Mouse (Mus musculus) inflammation-experienced regulatory T-cells, adult 6 months (primary cell): ENCODE results near the gene Hist1h4d. TPM values are rescaled to one million over a fixed set of nuclear protein-coding genes. Genes with fewer than 3 reads are reported as not detected.

Experiments
- ATAC-seq: one replicate; pipeline ENCODE4 v1.8.0; 2017
- polyA plus RNA-seq, 3 experiments: library from polyadenylated mRNA; unstranded; fragments of 100-300 nt; shearing (Covaris generic); gene quantifications; one replicate each; pipeline ENCODE4 v1.2.1; 2017

Gene Hist1h4d
- polyA plus RNA-seq, 3 experiments from 2014 or later: 20.7 to 55.4 (median 27.7) TPM

DNA sequence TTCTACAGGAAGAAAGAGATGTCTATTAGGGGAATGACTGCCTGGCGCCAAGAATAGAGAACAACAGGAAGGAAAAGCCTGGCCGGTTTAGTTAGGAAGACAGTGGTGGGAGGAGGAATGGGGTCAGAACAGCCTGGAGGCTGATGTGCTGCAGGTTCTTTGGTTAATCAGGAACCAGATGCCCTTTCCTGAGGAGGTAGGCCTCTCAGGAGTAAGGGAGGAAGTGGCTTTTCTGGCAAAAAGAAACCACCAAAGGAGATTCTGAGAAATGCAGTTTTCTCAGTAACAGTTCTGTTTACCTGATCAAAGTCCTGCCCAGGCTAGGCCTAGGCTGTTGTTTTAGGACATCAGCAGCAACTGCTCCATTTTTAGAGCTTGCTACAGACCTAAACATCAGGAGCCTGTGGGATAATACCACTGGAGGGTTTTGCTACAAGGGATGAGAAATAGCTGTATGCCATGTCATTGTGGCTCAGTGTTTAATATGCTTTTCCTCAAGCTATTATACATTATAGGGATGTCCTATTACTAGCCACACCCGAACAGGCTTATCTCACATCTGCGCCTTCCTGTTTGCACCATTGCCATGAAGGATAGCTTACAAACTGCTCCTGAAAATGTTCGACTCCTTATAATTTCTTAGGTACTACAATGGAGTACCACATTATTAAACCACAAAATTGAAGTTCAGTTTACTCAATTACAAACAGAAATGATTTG, 11.8 kb downstream of the Hist1h4d start:
- peak; percentile 52 for ATAC-seq

- ATAC-seq: no peak
Observed at GRCm38 (mm10) chr13:23595185-23595584, 13.8 kb downstream of the Hist1h4d start.

GRCm38 (mm10) chr13:23595622-23596372, 14.4 kb downstream of the Hist1h4d start:
- ATAC-seq: no peak

DNA sequence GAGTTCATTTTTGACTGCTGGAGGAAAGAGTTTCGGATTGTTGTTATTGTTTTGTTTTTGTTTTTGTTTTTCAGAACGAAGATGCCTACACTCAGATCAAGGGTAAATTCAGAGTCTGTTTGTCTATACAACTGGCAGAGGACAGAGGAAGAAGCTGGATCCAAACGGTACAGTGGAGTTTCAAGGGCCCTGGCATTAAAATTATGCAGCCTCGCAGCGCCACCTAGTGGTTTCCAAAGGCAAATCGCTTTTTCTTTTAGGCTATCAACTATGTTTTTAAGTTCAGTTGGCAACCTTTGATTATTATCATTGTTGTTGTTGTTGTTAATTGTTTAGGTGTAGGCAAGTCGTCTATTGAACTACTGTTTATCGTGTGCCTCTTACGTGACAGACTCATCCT, 16.6 kb downstream of the Hist1h4d start:
- ATAC-seq: peak; percentile 76

- ATAC-seq: no peak
Observed at GRCm38 (mm10) chr13:23603182-23603699, 21.8 kb downstream of the Hist1h4d start.

DNA sequence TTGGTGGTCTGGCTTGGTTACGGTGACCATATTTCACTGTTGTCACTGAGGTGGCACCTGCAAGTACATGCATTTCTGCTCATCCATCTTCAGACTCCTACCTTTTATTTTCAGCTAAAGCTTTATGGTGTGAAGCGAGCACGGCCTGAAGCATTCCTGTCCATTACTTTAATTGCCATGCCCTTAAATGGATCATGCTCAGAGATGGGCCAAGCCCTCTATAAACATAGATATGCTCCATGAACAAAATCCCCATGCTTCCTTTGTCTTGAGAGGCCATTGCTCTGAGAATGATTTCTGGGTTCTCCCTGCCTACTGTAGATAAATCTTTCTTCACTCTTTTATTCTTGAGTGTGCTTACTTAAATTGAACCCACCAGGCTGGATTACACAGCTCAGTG, 23.1 kb downstream of the Hist1h4d start:
- no peak for ATAC-seq

- no peak for ATAC-seq
Observed at GRCm38 (mm10) chr13:23605052-23605451, 23.7 kb downstream of the Hist1h4d start.

DNA sequence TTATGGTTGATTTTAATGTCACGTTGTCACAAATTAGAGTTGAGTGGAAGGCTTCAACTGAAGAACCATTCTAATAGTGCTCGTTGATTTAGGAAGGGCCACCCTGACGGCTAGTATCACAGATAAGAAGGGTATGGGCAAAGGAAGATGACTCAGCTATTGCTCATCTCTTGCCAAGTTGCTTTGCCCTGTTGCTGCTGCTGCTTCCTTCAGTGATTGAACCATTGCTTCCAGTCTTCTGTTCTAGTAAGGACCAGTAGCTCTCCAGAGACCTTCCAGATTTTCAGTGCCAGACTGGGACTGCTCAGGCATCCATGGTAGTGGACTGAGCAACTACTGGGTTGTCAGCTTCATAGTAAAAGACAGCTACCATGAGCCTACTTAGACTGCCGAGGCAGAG, 27.8 kb downstream of the Hist1h4d start:
- ATAC-seq: no peak

DNA sequence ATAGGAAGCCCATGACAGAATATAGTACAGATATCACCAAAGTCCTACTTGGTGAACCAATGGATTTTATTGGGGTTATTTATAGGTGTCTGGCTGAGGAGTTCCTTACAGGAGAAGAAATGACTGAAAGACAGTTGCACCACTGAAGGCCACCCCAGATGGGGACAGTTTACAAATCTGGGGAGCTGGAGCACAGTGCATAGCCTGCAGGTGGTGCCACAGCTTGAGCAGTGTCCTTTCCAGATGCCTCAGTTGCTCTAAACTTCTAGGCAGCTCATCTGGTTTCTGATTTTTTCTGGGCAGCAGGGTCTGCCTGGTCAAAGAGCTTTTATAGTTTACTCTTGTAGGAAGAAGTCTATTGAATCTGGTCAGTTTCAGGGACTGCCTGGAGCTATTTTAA, 28.4 kb downstream of the Hist1h4d start:
- no peak for ATAC-seq

DNA sequence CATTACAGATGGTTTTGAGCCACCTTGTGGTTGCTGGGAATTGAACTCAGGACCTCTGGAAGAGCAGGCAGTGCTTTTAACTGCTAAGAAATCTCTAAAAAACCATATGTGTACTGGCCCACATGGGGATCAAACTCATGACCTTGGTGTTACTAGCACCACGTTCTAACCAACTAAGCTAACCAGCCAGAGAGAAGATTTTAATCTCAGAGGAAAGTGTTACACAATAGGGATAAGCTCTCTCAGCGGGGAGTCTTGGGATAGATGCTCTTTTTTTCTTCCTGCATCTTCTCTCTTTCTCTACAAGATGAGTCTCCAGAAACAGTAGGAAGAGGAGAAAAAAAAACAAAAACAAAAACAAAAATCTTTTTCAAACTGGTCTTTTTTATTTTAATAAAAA, 29.0 kb downstream of the Hist1h4d start:
- ATAC-seq: no peak

GRCm38 (mm10) chr13:23611638-23612037, 30.2 kb downstream of the Hist1h4d start:
- ATAC-seq: no peak

- no peak for ATAC-seq
Observed at GRCm38 (mm10) chr13:23620056-23620732, 38.8 kb downstream of the Hist1h4d start.

GRCm38 (mm10) chr13:23620733-23621531, 39.5 kb downstream of the Hist1h4d start, which contains the start of gene Hist1h2be:
Gene Hist1h2be, minus strand, starts transcription at chr13:23621124.
- peak; percentile 87 for ATAC-seq

DNA sequence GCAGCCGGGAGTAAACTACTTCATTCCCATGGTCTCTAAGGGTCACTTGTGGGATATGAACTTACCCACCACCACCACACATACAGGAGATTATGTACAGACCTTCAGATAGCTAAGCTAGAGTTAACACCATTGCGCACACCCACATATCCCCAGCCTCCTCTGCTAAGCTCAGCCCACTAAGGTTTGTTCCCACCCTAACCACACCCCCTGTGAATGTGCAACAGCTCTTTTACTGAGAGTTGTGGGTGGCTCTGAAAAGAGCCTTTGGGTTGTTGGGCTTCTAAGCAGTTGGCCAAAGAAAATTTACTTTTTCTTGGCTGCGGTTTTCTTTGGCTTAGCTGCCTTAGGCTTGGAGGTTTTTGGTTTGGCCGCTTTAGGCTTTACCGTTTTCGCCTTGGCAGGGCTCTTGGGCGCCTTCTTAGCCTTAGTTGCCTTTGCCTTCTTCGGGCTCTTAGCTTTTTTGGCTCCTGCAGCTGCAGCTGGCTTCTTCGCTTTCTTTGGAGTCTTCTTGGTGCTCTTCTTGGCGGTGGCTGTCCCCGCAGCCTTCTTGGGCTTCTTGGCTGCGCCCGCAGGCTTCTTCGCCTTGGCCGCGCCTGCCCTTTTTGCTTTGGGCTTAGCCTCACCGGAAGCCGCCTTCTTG, 40.3 kb downstream of the Hist1h4d start:
- ATAC-seq: peak; percentile 74

DNA sequence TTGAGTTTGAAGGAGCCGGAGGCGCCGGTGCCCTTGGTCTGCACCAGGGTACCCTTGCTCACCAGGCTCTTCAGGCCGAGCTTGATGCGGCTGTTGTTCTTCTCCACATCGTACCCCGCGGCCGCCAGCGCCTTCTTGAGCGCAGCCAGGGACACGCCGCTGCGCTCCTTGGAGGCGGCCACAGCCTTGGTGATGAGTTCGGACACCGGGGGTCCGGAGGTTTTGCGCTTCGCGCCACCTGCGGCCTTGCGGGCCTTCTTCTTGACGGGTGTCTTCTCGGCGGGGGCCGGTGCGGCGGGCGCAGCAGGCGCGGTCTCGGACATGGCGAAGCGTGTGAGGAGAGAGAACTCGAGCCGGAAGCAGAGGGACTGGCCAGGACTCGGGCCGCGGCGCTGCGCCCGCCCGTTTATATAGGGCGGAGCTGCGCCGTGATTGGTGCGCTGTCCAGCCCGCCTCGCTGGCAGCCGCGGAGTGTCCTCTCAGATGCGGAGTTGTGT, 40.8 kb downstream of the Hist1h4d start, which contains the start of gene Hist1h1e:
Hist1h1e (minus strand) TSS at position 384 of the 497 bp plus-strand sequence.
- peak; percentile 35 for ATAC-seq

GRCm38 (mm10) chr13:23622861-23623450, 41.6 kb downstream of the Hist1h4d start:
- ATAC-seq: no peak

DNA sequence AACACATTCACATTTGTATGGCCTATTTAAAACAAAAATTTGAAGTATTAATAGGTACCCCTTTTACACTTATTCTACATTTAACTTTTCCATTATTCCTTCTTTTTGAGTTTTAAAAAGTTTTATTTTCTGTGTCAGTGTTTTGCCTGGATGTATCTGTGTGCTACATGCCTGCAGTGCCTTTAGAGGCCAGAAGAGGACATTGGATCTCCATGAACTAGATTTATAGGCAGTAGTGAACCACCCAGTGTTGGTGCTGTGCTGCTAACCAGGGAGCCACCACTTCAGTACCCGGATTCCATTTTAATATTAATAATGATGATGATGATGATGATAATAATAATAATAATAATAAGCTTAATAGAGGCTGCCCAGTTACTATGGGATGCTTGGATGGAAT, 49.3 kb downstream of the Hist1h4d start:
- ATAC-seq: no peak
